Mouse (Mus musculus): ENCODE measurements around the gene Map4k4. TPM values are rescaled to one million over a fixed set of nuclear protein-coding genes. Genes with fewer than 3 reads are reported as not detected.

The Map4k4 gene
- total and polyA plus RNA-seq, 3 experiments: 0.04 to 0.21 TPM; not detected in 1

DNA sequence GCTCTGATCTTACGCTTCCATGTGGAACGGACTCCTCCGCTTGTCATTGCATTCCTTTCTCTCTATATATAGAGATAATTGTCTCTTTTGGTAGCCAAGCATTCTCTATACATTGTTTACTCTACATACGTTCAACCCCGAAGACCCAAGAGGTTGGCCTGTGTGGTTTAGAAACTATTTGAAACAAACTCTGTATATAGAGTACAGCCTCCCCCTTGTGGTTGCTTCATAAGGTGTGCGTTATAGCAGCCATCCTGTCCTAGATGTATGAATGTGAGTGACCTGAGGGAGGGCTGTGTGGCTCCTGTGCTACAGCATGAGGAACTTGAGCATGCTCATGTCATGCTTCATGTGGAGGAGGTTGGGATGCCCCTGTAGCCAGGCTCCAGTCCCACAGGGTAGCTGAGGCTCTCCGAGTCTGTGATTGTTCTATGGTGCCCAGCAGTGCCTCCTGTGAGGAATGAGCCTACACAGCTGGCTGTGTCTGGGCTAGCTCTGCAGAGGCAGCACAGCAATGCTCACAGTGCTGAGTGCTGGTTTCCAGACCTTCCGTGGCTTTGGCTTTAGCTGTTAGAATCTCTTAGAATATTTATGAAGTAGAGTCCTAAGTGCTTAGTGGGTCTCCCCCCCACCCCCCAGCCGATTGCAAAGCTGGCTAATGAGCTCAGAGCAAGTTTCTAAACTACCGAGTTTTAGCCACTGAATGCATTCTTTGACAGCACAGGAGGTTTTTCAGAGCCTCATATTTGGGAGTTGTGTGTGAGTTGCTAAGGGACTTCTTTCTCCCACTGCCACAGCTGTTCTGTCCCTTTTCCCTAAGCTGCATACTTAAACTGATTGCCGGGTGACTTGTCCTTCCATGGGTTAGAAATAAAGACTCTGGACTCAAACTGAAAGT lies 76.4 kb downstream of the Map4k4 start:
- H3K79me2 ChIP-seq (ENCODE audit: control insufficient read depth, insufficient read depth, low read length, poor library complexity): no peaks in the 10 kb centered on the region
- H3K4me1 ChIP-seq (ENCODE audit: control insufficient read depth in 1 of 2, insufficient read depth in 2 of 2, low read length in 2 of 2): peaks cover 0 to 18% of the 10 kb centered on the region in 2 experiments; a peak in 2 of 4 replicates
- H3K9me3 ChIP-seq (replicated peaks; ENCODE audit: insufficient read depth, low read length): no peaks in the 10 kb centered on the region
- peaks cover 0 to 11% of the 10 kb centered on the region in 2 experiments; a peak in 2 of 4 replicates for H3K36me3 ChIP-seq (ENCODE audit: control insufficient read depth in 1 of 2, insufficient read depth in 2 of 2, low read length in 2 of 2)
- DNase-seq (ENCODE audit: low read depth, low spot score): peak; percentile 55
- no peak overlapping the region for H3K4me3 ChIP-seq (ENCODE audit: control insufficient read depth in 1 of 2, insufficient read depth in 1 of 2, low read depth in 2 of 2, low read length in 2 of 2)
- no peaks in the 10 kb centered on the region for H3K27me3 ChIP-seq (ENCODE audit: control insufficient read depth in 1 of 2, insufficient read depth in 2 of 2, low read length in 2 of 2)
- H3K27ac ChIP-seq (ENCODE audit: control insufficient read depth, low read depth, low read length): no peak overlapping the region
- peak; percentile 47 for TF ChIP-seq SMC3 (IDR thresholded peaks at IDR 0.05; ENCODE audit: low read depth, low read length)
- no peak for TF ChIP-seq TAL1 (IDR thresholded peaks at IDR 0.05; ENCODE audit: low read length)
- no peak for TF ChIP-seq CHD1 (IDR thresholded peaks at IDR 0.05; ENCODE audit: low read depth, low read length)
- no peak for TF ChIP-seq SIN3A (IDR thresholded peaks at IDR 0.05; ENCODE audit: low read length)
- TF ChIP-seq BHLHE40 (IDR thresholded peaks at IDR 0.05; ENCODE audit: borderline replicate concordance, low read depth, low read length): no peak
- no peak for TF ChIP-seq MYC (IDR thresholded peaks at IDR 0.05; ENCODE audit: low read depth, low read length)
- no peak for TF ChIP-seq NRF1 (IDR thresholded peaks at IDR 0.05; ENCODE audit: insufficient read depth, low read depth, low read length, poor library complexity, severe bottlenecking)
- no peak for TF ChIP-seq CHD2 (IDR thresholded peaks at IDR 0.05; ENCODE audit: low read length)
- peak in 2 of 3 experiments; percentile 24 to 49; a peak in 3 of 6 replicates for TF ChIP-seq CTCF (IDR thresholded peaks at IDR 0.05 in 2 of 3, conservative IDR thresholded peaks at IDR 0.05 in 1 of 3; ENCODE audit: control insufficient read depth in 1 of 3, insufficient read depth in 1 of 3, low read depth in 2 of 3, low read length in 3 of 3, poor library complexity in 1 of 3, severe bottlenecking in 1 of 3)
- no peak for TF ChIP-seq POLR2AphosphoS2 (IDR thresholded peaks at IDR 0.05; ENCODE audit: low read length)
- no peak for TF ChIP-seq ELF1 (IDR thresholded peaks at IDR 0.05; ENCODE audit: low read depth, low read length)
- no peak for TF ChIP-seq RCOR1 (IDR thresholded peaks at IDR 0.05; ENCODE audit: low read depth, low read length)
- peak; percentile 61 for TF ChIP-seq RAD21 (IDR thresholded peaks at IDR 0.05; ENCODE audit: low read depth, low read length)
- TF ChIP-seq KAT2A (conservative IDR thresholded peaks at IDR 0.05; ENCODE audit: low read depth, low read length): no peak
- no peak for TF ChIP-seq GABPA (IDR thresholded peaks at IDR 0.05; ENCODE audit: low read depth, low read length)
- no peak for TF ChIP-seq ZKSCAN1 (IDR thresholded peaks at IDR 0.05; ENCODE audit: low read depth, low read length)
- no peak for TF ChIP-seq E2F4 (IDR thresholded peaks at IDR 0.05; ENCODE audit: borderline replicate concordance, low read depth, low read length)
- TF ChIP-seq MXI1 (IDR thresholded peaks at IDR 0.05; ENCODE audit: low read depth, low read length): no peak
- TF ChIP-seq GATA1 (IDR thresholded peaks at IDR 0.05; ENCODE audit: low read depth, low read length): no peak
- no peak for TF ChIP-seq POLR2AphosphoS5 (IDR thresholded peaks at IDR 0.05; ENCODE audit: borderline replicate concordance, low read depth, low read length)
- TF ChIP-seq MAFK (IDR thresholded peaks at IDR 0.05; ENCODE audit: borderline replicate concordance, low read depth, low read length): no peak
- no peak for TF ChIP-seq USF2 (IDR thresholded peaks at IDR 0.05; ENCODE audit: borderline replicate concordance in 1 of 2, insufficient read depth in 1 of 2, low read depth in 1 of 2, low read length in 2 of 2)
- H3K9ac ChIP-seq (ENCODE audit: control insufficient read depth, low read depth, low read length, poor library complexity, severe bottlenecking): no peak overlapping the region

Data from MEL (cell line).